ENCODE assay signal across 7 mouse cellular contexts in genomic region chr9:59486076-59486518, GRCm38 (mm10). TPM values are rescaled to one million over a fixed set of nuclear protein-coding genes. Genes with fewer than 3 reads are reported as not detected.
DNase-seq lines count a peak whose midpoint lies in the region; ATAC-seq lines count a peak whose summit lies in the region.

No protein-coding gene starts in this region.

- peak overlapping the region; percentile 99 for H3K27ac ChIP-seq in lung, embryonic 15.5 days
- H3K27ac ChIP-seq in brown adipose tissue, adult 24 weeks (replicated peaks; ENCODE audit: low read depth, low read length), result peak overlapping the region; percentile 93
- peak overlapping the region; percentile 100 for H3K27ac ChIP-seq in forebrain, embryonic 13.5 days
- H3K27ac ChIP-seq in liver, embryonic 13.5 days, result peak overlapping the region; percentile 99
- peak overlapping the region; percentile 99 for H3K27ac ChIP-seq in stomach, embryonic 15.5 days

- WGBS in lung, embryonic 15.5 days, result 0% methylated on average over 35 of the region's 71 CpGs
- WGBS in forebrain, embryonic 13.5 days, result under 1% methylated on average over 41 of the region's 71 CpGs
- WGBS in liver, embryonic 13.5 days (ENCODE audit: insufficient replicate concordance), result under 1% methylated on average over 64 of the region's 71 CpGs
- WGBS in stomach, embryonic 15.5 days, result under 1% methylated on average over 47 of the region's 71 CpGs

- H3K27me3 ChIP-seq in lung, embryonic 15.5 days, result no peaks in the 10 kb centered on the region
- no peaks in the 10 kb centered on the region for H3K27me3 ChIP-seq in forebrain, embryonic 13.5 days
- H3K27me3 ChIP-seq in liver, embryonic 13.5 days, result no peaks in the 10 kb centered on the region
- H3K27me3 ChIP-seq in stomach, embryonic 15.5 days (replicated peaks), result no peaks in the 10 kb centered on the region

- peak overlapping the region; percentile 87 for H3K4me2 ChIP-seq in lung, embryonic 15.5 days
- H3K4me2 ChIP-seq in forebrain, embryonic 13.5 days, result peak overlapping the region; percentile 84
- peak overlapping the region; percentile 83 for H3K4me2 ChIP-seq in liver, embryonic 13.5 days
- peak overlapping the region; percentile 79 for H3K4me2 ChIP-seq in stomach, embryonic 15.5 days

- no peak for DNase-seq in lung, adult 18-20 months
- no peak for DNase-seq in liver, embryonic 13.5 days
- DNase-seq in kidney, adult 11 months, result no peak

- 0 out of 2 replicates have a peak, but pooled peaks cover 4% of the 10 kb centered on the region for H3K4me1 ChIP-seq in lung, embryonic 15.5 days
- H3K4me1 ChIP-seq in brown adipose tissue, adult 24 weeks (ENCODE audit: control insufficient read depth, insufficient read depth, insufficient read length, low read length), result no peaks in the 10 kb centered on the region
- peaks cover 27% of the 10 kb centered on the region for H3K4me1 ChIP-seq in forebrain, embryonic 13.5 days
- H3K4me1 ChIP-seq in liver, embryonic 13.5 days (replicated peaks), result peaks cover 32% of the 10 kb centered on the region
- H3K4me1 ChIP-seq in stomach, embryonic 15.5 days, result no peaks in the 10 kb centered on the region

- H3K36me3 ChIP-seq in lung, embryonic 15.5 days, result no peaks in the 10 kb centered on the region
- H3K36me3 ChIP-seq in forebrain, embryonic 13.5 days (ENCODE audit: poor library complexity, severe bottlenecking), result no peaks in the 10 kb centered on the region
- no peaks in the 10 kb centered on the region for H3K36me3 ChIP-seq in liver, embryonic 13.5 days
- H3K36me3 ChIP-seq in stomach, embryonic 15.5 days, result no peaks in the 10 kb centered on the region

- no peaks in the 10 kb centered on the region for H3K9me3 ChIP-seq in lung, embryonic 15.5 days
- H3K9me3 ChIP-seq in forebrain, embryonic 13.5 days (replicated peaks), result no peaks in the 10 kb centered on the region
- H3K9me3 ChIP-seq in liver, embryonic 13.5 days (replicated peaks), result no peaks in the 10 kb centered on the region
- H3K9me3 ChIP-seq in stomach, embryonic 15.5 days, result no peaks in the 10 kb centered on the region

- peak; percentile 60 for ATAC-seq in lung, embryonic 15.5 days (ENCODE audit: borderline replicate concordance, extremely low read depth, low FRiP score, low TSS enrichment)
- peak; percentile 72; the same call in 1 of the 2 replicates for ATAC-seq in forebrain, embryonic 13.5 days
- peak; percentile 70 for ATAC-seq in liver, embryonic 13.5 days (ENCODE audit: low read depth)
- peak; percentile 71 for ATAC-seq in stomach, embryonic 15.5 days (ENCODE audit: insufficient read depth, low FRiP score, low read depth)

- peak overlapping the region; percentile 89 for H3K4me3 ChIP-seq in lung, embryonic 15.5 days
- H3K4me3 ChIP-seq in brown adipose tissue, adult 24 weeks (ENCODE audit: insufficient read depth, low read depth, low read length), result peak overlapping the region; percentile 95
- peak overlapping the region; percentile 100 for H3K4me3 ChIP-seq in forebrain, embryonic 13.5 days
- peak overlapping the region; percentile 99 for H3K4me3 ChIP-seq in liver, embryonic 13.5 days (replicated peaks)
- H3K4me3 ChIP-seq in stomach, embryonic 15.5 days (replicated peaks), result peak overlapping the region; percentile 89

- H3K9ac ChIP-seq in lung, embryonic 15.5 days, result peak overlapping the region; percentile 96
- H3K9ac ChIP-seq in forebrain, embryonic 13.5 days, result peak overlapping the region; percentile 99
- H3K9ac ChIP-seq in liver, embryonic 13.5 days, result peak overlapping the region; percentile 97
- peak overlapping the region; percentile 81 for H3K9ac ChIP-seq in stomach, embryonic 15.5 days

RNA-seq across cellular contexts. Expression of gene Arih1, which starts 0.3 kb away (rescaled TPM):
- 13.6 and 15.3 TPM in 2 replicates for polyA plus RNA-seq in lung, embryonic 15.5 days (2015; fragmentation: Nextera tagmentation; extraction: Ambion mirVana)
- 38.9 and 39.7 TPM in 2 replicates for polyA plus RNA-seq in brown adipose tissue, adult 24 weeks (2012; ENCODE audit: insufficient read depth, insufficient read length, missing spikeins)
- 18.0 and 19.0 TPM in 2 replicates for polyA plus RNA-seq in forebrain, embryonic 13.5 days (2015; fragmentation: Nextera tagmentation; extraction: Ambion mirVana)
- polyA plus RNA-seq in liver, embryonic 13.5 days (2015; fragmentation: Nextera tagmentation; extraction: Ambion mirVana), result 5.2 and 6.1 TPM in 2 replicates
- polyA plus RNA-seq in stomach, embryonic 15.5 days (2015; fragmentation: Nextera tagmentation; extraction: Ambion mirVana), result 12.7 and 15.7 TPM in 2 replicates

RNA-seq across cellular contexts. Expression of gene Hexa, which starts 53.2 kb away (rescaled TPM):
- 63.2 and 63.4 TPM in 2 replicates for polyA plus RNA-seq in lung, embryonic 15.5 days (2015; fragmentation: Nextera tagmentation; extraction: Ambion mirVana)
- polyA plus RNA-seq in brown adipose tissue, adult 24 weeks (2012; ENCODE audit: insufficient read depth, insufficient read length, missing spikeins), result 34.3 and 45.5 TPM in 2 replicates
- polyA plus RNA-seq in forebrain, embryonic 13.5 days (2015; fragmentation: Nextera tagmentation; extraction: Ambion mirVana), result 35.8 and 38.8 TPM in 2 replicates
- polyA plus RNA-seq in liver, embryonic 13.5 days (2015; fragmentation: Nextera tagmentation; extraction: Ambion mirVana), result 32.1 and 32.5 TPM in 2 replicates
- polyA plus RNA-seq in stomach, embryonic 15.5 days (2015; fragmentation: Nextera tagmentation; extraction: Ambion mirVana), result 75.4 and 77.4 TPM in 2 replicates

RNA-seq across cellular contexts. Expression of gene Tmem202, which starts 53.5 kb away (rescaled TPM):
- polyA plus RNA-seq in lung, embryonic 15.5 days (2015; fragmentation: Nextera tagmentation; extraction: Ambion mirVana), result 0.20 TPM in 1 of 2 replicates, not detected in the other
- polyA plus RNA-seq in brown adipose tissue, adult 24 weeks (2012; ENCODE audit: insufficient read depth, insufficient read length, missing spikeins), result not detected in 2 replicates
- polyA plus RNA-seq in forebrain, embryonic 13.5 days (2015; fragmentation: Nextera tagmentation; extraction: Ambion mirVana), result 0.49 TPM in 1 of 2 replicates, not detected in the other
- polyA plus RNA-seq in liver, embryonic 13.5 days (2015; fragmentation: Nextera tagmentation; extraction: Ambion mirVana), result 0.16 TPM in 1 of 2 replicates, not detected in the other
- polyA plus RNA-seq in stomach, embryonic 15.5 days (2015; fragmentation: Nextera tagmentation; extraction: Ambion mirVana), result not detected in 2 replicates
